Mouse (Mus musculus): ENCODE measurements around the gene Hlcs. TPM values are rescaled to one million over a fixed set of nuclear protein-coding genes. Genes with fewer than 3 reads are reported as not detected.

Hlcs gene
- polyA plus RNA-seq (2012; ENCODE audit: insufficient read depth, insufficient read length, missing spikeins), result 5.1 and 6.8 TPM in 2 replicates

DNA sequence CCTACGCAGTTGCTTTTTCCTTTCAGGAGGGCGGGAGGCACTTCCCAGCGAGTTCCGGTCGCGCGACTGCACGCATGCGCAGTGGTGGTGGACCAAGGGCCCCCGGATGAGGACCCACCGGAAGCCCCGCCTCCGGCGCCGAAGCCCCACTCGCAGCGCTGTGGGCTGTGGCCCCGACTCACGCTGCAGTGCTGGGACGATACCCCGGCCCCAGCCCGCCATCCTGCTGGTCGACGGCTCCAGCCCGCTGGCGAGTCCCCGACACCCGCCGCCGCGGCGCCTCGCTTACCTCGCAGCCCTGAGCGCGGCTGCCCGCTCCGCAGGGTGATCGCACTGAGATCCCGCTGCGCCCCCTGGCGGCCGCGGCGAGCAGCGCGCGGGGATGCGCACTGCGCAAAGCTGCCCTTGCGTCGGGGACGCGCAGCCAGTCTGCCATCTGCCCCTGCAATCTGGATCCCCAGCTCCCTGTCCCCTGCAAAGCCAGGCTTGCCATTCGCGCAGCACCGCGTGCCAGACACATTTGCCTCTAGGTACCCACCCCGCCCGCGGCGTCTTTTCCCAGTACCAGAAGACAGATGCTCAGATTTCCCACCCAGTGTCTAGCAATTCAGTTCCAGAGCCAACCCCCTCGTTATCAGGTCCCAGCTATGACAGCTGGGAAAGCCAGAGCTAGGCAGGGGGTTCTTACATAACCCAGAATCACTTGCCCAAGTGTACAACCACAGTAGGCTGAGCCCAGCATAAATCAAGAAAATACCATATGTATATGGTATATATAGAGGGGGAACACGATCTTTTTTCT lies at the start of gene Hlcs:
Gene Hlcs, minus strand, starts transcription at position 343 of the 802 bp plus-strand sequence.
- Histone ChIP-seq H3K4me3 (ENCODE audit: insufficient read depth, low read length) (peak within 1 kb of the TSS; percentile 82), H3K4me1 (ENCODE audit: control insufficient read depth, insufficient read depth, low read length) (peaks cover 10% of the 10 kb centered on the region), H3K27ac (ENCODE audit: insufficient read depth, low read depth, low read length) (peak within 1 kb of the TSS; percentile 92)
- TF ChIP-seq CTCF (IDR thresholded peaks at IDR 0.05; ENCODE audit: low read depth, low read length), result peak; percentile 88
- TF ChIP-seq POLR2A (IDR thresholded peaks at IDR 0.05; ENCODE audit: borderline replicate concordance, low read depth, low read length), result no peak

DNA sequence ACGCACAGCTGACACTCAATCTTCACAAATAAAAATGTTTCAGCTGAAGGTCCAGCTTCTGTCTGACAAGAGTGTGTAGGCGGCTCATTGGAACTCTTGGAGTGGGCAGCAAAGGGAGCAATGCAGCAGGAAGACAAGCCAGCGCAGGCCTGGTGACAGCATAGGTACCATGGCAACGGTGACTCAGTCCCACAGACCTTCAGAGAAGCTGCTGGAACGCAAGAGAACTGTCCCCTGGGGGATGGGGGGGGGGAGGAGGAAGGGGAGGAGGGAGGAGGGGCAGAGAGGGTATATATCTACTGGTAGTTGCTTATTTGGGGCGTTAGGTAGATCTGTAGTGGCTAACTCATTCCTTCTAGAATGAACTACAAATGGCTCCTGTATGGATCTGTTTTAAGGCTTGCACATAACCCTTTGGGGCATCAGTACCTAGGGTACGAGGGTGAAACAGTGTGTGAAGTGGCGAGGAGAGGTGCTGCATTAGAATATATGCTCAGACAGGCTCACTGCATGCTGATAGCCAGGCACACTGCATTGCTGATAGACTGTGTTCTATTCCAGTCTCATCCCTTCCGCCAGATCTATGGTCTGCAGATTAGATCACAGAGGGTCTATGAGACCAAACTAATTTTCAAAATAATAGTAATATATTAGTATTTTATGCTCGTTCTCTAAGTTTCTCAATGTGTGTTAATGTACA lies 49.0 kb upstream of the Hlcs start:
- no peak for TF ChIP-seq POLR2A (IDR thresholded peaks at IDR 0.05; ENCODE audit: borderline replicate concordance, low read depth, low read length)
- TF ChIP-seq CTCF (IDR thresholded peaks at IDR 0.05; ENCODE audit: low read depth, low read length), result no peak
- no peak overlapping the region for H3K27ac ChIP-seq (ENCODE audit: insufficient read depth, low read depth, low read length)
- peaks cover 10% of the 10 kb centered on the region for H3K4me1 ChIP-seq (ENCODE audit: control insufficient read depth, insufficient read depth, low read length)
- no peak overlapping the region for H3K4me3 ChIP-seq (ENCODE audit: insufficient read depth, low read length)

DNA sequence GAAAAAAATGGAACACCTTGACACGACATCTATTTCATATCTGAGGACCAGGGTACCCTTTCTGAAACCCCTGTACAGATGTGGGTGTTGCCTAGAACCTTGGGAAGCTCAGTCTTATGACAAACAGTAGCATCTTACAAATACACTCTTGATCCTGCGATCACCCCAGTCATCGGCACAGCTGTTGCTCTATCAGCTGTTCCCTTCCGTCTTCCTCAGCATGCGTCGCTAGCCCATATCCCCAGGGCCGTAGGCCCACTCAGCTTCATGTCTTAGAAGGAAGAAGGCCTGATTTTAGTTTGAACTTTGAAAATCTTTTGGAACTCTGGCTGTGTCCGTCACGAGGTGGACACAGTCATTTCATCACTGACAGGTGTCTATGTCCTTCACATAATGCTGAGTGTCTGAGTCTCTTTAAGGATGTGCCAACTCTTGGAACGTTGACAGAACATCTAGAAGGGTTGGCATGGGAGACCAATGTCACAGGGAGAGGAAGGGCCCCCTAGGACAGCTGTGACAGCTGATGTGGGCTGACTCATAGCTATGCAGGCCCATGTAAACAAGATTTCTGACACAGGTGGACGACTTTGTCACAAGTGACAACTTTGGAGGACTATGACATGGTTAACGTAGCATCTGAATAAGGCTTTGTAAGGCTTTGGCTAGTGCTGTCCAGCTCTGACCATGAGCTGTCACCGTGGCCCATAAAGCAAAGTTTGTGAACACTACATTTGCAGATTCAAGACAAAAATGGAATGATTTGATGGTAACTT lies 47.4 kb upstream of the Hlcs start:
- TF ChIP-seq CTCF (IDR thresholded peaks at IDR 0.05; ENCODE audit: low read depth, low read length) (no peak), POLR2A (IDR thresholded peaks at IDR 0.05; ENCODE audit: borderline replicate concordance, low read depth, low read length) (no peak)
- H3K27ac ChIP-seq (ENCODE audit: insufficient read depth, low read depth, low read length), result no peak overlapping the region
- no peak overlapping the region for H3K4me3 ChIP-seq (ENCODE audit: insufficient read depth, low read length)
- peaks cover 10% of the 10 kb centered on the region for H3K4me1 ChIP-seq (ENCODE audit: control insufficient read depth, insufficient read depth, low read length)

DNA sequence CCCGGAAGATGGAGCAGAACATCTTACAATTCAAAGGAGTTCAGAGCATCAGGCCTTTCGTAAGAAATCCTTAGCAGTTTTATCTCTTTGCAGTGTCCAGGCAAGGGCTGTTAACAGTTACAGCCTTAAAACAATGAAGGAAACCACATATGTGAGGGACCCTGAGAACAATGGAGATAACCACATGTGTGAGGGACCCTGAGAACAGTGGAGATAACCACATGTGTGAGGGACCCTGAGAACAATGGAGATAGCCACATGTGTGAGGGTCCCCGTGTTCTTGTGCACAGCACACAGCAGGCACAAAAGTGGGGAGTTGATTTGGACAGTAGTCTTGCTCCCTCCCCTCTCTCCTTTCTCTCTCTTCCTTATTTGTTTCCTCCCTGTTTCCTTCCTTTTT lies 44.7 kb upstream of the Hlcs start:
- H3K27ac ChIP-seq (ENCODE audit: insufficient read depth, low read depth, low read length), result no peak overlapping the region
- TF ChIP-seq POLR2A (IDR thresholded peaks at IDR 0.05; ENCODE audit: borderline replicate concordance, low read depth, low read length), result no peak
- no peak for TF ChIP-seq CTCF (IDR thresholded peaks at IDR 0.05; ENCODE audit: low read depth, low read length)
- H3K4me3 ChIP-seq (ENCODE audit: insufficient read depth, low read length), result no peak overlapping the region
- H3K4me1 ChIP-seq (ENCODE audit: control insufficient read depth, insufficient read depth, low read length), result peaks cover 10% of the 10 kb centered on the region

DNA sequence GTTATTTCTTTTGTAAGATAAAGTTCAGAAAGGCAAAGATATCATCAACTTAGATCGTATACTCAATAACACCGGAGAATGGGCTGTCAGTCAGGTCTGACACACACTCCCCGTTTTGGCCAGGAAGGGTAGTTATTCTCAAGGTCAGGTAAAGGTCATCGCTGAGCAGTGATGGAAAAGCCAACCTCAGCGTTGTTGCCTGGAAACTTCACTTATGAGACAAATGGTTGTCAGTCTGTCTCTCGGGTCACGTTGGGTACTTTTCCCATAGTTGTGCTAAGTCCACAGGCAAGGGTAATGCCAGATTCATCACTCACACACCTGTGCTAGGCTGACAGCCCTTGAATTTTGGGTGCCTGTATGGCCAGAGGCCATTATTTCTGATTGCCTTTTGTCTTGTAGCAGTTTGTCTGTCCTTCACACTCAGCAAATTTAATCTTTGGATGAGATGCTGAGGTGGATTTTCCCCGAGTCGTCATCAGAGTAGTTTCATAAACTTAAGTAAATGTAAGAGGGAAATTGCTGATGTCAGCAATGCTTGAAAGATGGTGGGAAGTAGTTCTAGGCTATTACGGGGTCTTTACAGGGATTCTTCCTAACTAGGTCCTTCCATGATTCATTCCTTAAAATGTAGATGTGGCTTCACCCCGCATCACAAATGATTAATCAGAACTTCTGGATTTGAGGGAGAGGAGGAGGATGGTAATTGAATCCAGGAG lies 43.6 kb upstream of the Hlcs start:
- TF ChIP-seq CTCF (IDR thresholded peaks at IDR 0.05; ENCODE audit: low read depth, low read length), result no peak
- no peak for TF ChIP-seq POLR2A (IDR thresholded peaks at IDR 0.05; ENCODE audit: borderline replicate concordance, low read depth, low read length)
- Histone ChIP-seq H3K4me3 (ENCODE audit: insufficient read depth, low read length) (no peak overlapping the region), H3K27ac (ENCODE audit: insufficient read depth, low read depth, low read length) (no peak overlapping the region), H3K4me1 (ENCODE audit: control insufficient read depth, insufficient read depth, low read length) (peaks cover 6% of the 10 kb centered on the region)

DNA sequence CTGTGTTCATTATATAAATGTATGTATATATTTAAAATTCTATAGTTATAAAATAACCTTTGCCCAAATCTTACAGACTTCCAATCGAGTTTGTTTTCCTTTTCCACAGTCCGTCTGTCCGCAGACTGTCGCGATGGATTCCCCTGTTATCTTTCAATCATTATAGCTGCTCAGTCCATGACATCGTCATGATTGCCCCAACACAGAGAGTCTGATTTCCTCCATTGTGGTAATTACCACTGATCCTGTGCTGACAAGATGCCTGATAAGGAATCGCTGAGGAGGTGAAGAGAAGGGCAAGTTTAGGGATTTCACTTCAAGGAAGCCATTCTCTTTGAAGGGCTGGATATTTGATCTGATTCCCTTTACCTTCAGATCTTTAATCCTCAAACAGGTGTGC lies 42.7 kb upstream of the Hlcs start:
- Histone ChIP-seq H3K4me1 (ENCODE audit: control insufficient read depth, insufficient read depth, low read length) (peaks cover 5% of the 10 kb centered on the region), H3K4me3 (ENCODE audit: insufficient read depth, low read length) (no peak overlapping the region), H3K27ac (ENCODE audit: insufficient read depth, low read depth, low read length) (no peak overlapping the region)
- no peak for TF ChIP-seq CTCF (IDR thresholded peaks at IDR 0.05; ENCODE audit: low read depth, low read length)
- no peak for TF ChIP-seq POLR2A (IDR thresholded peaks at IDR 0.05; ENCODE audit: borderline replicate concordance, low read depth, low read length)

DNA sequence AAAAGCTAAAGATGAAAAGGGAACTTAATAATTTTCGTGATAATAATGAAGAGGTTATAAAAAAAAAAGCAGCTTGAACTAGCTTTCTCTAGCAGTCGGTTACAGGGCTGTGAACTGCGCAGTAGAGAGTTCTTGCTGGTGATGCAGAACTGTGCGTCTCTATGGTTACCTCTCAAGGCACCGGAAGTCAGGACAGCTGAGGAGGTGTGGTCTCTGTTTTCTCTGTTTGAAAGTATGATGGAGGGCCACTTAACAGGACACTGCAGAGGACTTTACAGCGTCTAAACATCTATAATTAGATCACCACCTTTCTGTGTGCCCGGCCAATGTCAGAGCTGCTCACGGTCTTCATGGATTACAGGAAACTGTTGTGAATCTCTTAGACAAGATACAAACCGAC lies 41.1 kb upstream of the Hlcs start:
- H3K4me3 ChIP-seq (ENCODE audit: insufficient read depth, low read length), result no peak overlapping the region

DNA sequence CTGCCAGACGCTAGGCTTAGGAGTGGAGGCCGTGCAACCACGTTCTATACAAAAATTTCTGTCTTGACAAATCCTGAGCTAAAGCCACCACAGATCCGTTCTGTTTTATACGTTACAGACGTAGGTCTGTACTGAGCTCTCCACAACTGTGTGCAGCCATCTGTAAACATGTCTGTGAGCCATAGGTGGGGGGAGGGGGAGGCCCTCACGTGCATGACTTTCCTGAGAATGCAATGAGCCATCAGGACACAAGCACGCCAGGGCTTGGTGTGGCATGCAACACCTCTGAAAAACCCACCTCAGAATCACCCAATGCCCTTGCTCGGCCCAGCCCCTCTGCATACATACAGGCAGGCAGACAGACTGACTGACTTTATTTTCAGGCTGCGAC lies 36.9 kb upstream of the Hlcs start:
- Histone ChIP-seq H3K4me3 (ENCODE audit: insufficient read depth, low read length) (no peak overlapping the region), H3K27ac (ENCODE audit: insufficient read depth, low read depth, low read length) (no peak overlapping the region)
- no peak for TF ChIP-seq POLR2A (IDR thresholded peaks at IDR 0.05; ENCODE audit: borderline replicate concordance, low read depth, low read length)
- TF ChIP-seq CTCF (IDR thresholded peaks at IDR 0.05; ENCODE audit: low read depth, low read length), result no peak

More for the DNA sequence above, 41.1 kb upstream of the Hlcs start:
- Histone ChIP-seq H3K27ac (ENCODE audit: insufficient read depth, low read depth, low read length) (no peak overlapping the region), H3K4me1 (ENCODE audit: control insufficient read depth, insufficient read depth, low read length) (no peaks in the 10 kb centered on the region)
- TF ChIP-seq POLR2A (IDR thresholded peaks at IDR 0.05; ENCODE audit: borderline replicate concordance, low read depth, low read length) (no peak), CTCF (IDR thresholded peaks at IDR 0.05; ENCODE audit: low read depth, low read length) (no peak)

More for the DNA sequence above, 36.9 kb upstream of the Hlcs start:
- H3K4me1 ChIP-seq (ENCODE audit: control insufficient read depth, insufficient read depth, low read length), result no peaks in the 10 kb centered on the region

All from bone marrow macrophage, adult 2 months (primary cell).